Mouse (Mus musculus): Measurements from ENCODE around the gene Cd82. TPM values are rescaled to one million over a fixed set of nuclear protein-coding genes. Genes with fewer than 3 reads are reported as not detected.

Cd82 gene
- polyA plus RNA-seq (2016; fragmentation: Nextera tagmentation; extraction: Ambion mirVana) = 5.0 and 5.3 TPM in 2 replicates

- peak within 1 kb of the TSS; percentile 81 for H3K27ac ChIP-seq
These were observed at the start of gene Cd82 for GRCm38 (mm10) chr2:93462760-93463159. Gene Cd82 (minus strand): TSS chr2:93463140.

GRCm38 (mm10) chr2:93512130-93512529, 49.2 kb upstream of the Cd82 start:
- Histone ChIP-seq H3K27ac (no peak overlapping the region), H3K4me3 (no peak overlapping the region), H3K36me3 (replicated peaks) (no peaks in the 10 kb centered on the region), H3K4me1 (peaks cover 5% of the 10 kb centered on the region; the same call in 1 of the 2 replicates), H3K9me3 (no peaks in the 10 kb centered on the region), H3K27me3 (ENCODE audit: poor library complexity, severe bottlenecking) (no peaks in the 10 kb centered on the region)
- 73% methylated on average over 6 of the region's 7 CpGs for WGBS
- no peak for DNase-seq (ENCODE audit: extremely low spot score, low spot score)

More at GRCm38 (mm10) chr2:93462760-93463159, at the start of gene Cd82:
- peaks cover 33% of the 10 kb centered on the region for H3K4me1 ChIP-seq
- no peak for DNase-seq (ENCODE audit: extremely low spot score, low spot score)
- WGBS = 2% methylated on average over 20 of the region's 20 CpGs
- no peaks in the 10 kb centered on the region for H3K36me3 ChIP-seq (replicated peaks)
- peaks cover 8% of the 10 kb centered on the region for H3K9me3 ChIP-seq
- peak within 1 kb of the TSS; percentile 62 for H3K4me3 ChIP-seq
- peaks cover 70% of the 10 kb centered on the region for H3K27me3 ChIP-seq (ENCODE audit: poor library complexity, severe bottlenecking)

GRCm38 (mm10) chr2:93510839-93511238, 47.9 kb upstream of the Cd82 start:
- H3K27me3 ChIP-seq (ENCODE audit: poor library complexity, severe bottlenecking) = no peaks in the 10 kb centered on the region
- H3K36me3 ChIP-seq (replicated peaks) = no peaks in the 10 kb centered on the region
- no peak overlapping the region for H3K4me3 ChIP-seq
- WGBS = 94% methylated on average over 1 of the region's 1 CpGs
- no peak for DNase-seq (ENCODE audit: extremely low spot score, low spot score)
- H3K9me3 ChIP-seq = no peaks in the 10 kb centered on the region
- peaks cover 5% of the 10 kb centered on the region; the same call in 1 of the 2 replicates for H3K4me1 ChIP-seq
- H3K27ac ChIP-seq = no peak overlapping the region

- Histone ChIP-seq H3K9me3 (no peaks in the 10 kb centered on the region), H3K27ac (no peak overlapping the region), H3K4me3 (no peak overlapping the region), H3K27me3 (ENCODE audit: poor library complexity, severe bottlenecking) (no peaks in the 10 kb centered on the region), H3K36me3 (replicated peaks) (no peaks in the 10 kb centered on the region), H3K4me1 (peaks cover 5% of the 10 kb centered on the region; the same call in 1 of the 2 replicates)
- DNase-seq (ENCODE audit: extremely low spot score, low spot score) = no peak
- 90% methylated on average over 12 of the region's 12 CpGs for WGBS
These were observed 47.1 kb upstream of the Cd82 start for GRCm38 (mm10) chr2:93509777-93510750.

GRCm38 (mm10) chr2:93505091-93505490, 42.2 kb upstream of the Cd82 start:
- no peaks in the 10 kb centered on the region for H3K36me3 ChIP-seq (replicated peaks)
- H3K9me3 ChIP-seq = no peaks in the 10 kb centered on the region
- no peak overlapping the region for H3K27ac ChIP-seq
- no peak for DNase-seq (ENCODE audit: extremely low spot score, low spot score)
- H3K4me3 ChIP-seq = no peak overlapping the region
- no peaks in the 10 kb centered on the region for H3K27me3 ChIP-seq (ENCODE audit: poor library complexity, severe bottlenecking)
- H3K4me1 ChIP-seq = peaks cover 12% of the 10 kb centered on the region; the same call in 1 of the 2 replicates
- WGBS = 87% methylated on average over 6 of the region's 6 CpGs

GRCm38 (mm10) chr2:93503353-93503752, 40.4 kb upstream of the Cd82 start:
- Histone ChIP-seq H3K27me3 (ENCODE audit: poor library complexity, severe bottlenecking) (no peaks in the 10 kb centered on the region), H3K9me3 (no peaks in the 10 kb centered on the region), H3K4me1 (peaks cover 14% of the 10 kb centered on the region; the same call in 1 of the 2 replicates), H3K27ac (no peak overlapping the region), H3K4me3 (no peak overlapping the region), H3K36me3 (replicated peaks) (no peaks in the 10 kb centered on the region)
- DNase-seq (ENCODE audit: extremely low spot score, low spot score) = no peak
- whole genome bisulfite sequencing = 78% methylated on average over 4 of the region's 4 CpGs

- 65% methylated on average over 10 of the region's 10 CpGs for WGBS
- Histone ChIP-seq H3K4me3 (no peak overlapping the region), H3K36me3 (replicated peaks) (no peaks in the 10 kb centered on the region), H3K27ac (peak overlapping the region; percentile 48; the same call in 1 of the 2 replicates), H3K27me3 (ENCODE audit: poor library complexity, severe bottlenecking) (no peaks in the 10 kb centered on the region), H3K9me3 (no peaks in the 10 kb centered on the region), H3K4me1 (peaks cover 14% of the 10 kb centered on the region; the same call in 1 of the 2 replicates)
- peak; percentile 37 for DNase-seq (ENCODE audit: extremely low spot score, low spot score)
These were observed 38.4 kb upstream of the Cd82 start for GRCm38 (mm10) chr2:93501303-93501702.

GRCm38 (mm10) chr2:93497221-93497620, 34.3 kb upstream of the Cd82 start:
- DNase-seq (ENCODE audit: extremely low spot score, low spot score) = no peak
- no peaks in the 10 kb centered on the region for H3K36me3 ChIP-seq (replicated peaks)
- WGBS = 91% methylated on average over 5 of the region's 5 CpGs
- no peak overlapping the region for H3K4me3 ChIP-seq
- H3K27ac ChIP-seq = no peak overlapping the region
- no peaks in the 10 kb centered on the region for H3K9me3 ChIP-seq
- peaks cover 14% of the 10 kb centered on the region; the same call in 1 of the 2 replicates for H3K4me1 ChIP-seq
- no peaks in the 10 kb centered on the region for H3K27me3 ChIP-seq (ENCODE audit: poor library complexity, severe bottlenecking)

- WGBS = 93% methylated on average over 3 of the region's 3 CpGs
- no peak overlapping the region for H3K27ac ChIP-seq
- 0 out of 2 replicates have a peak, but pooled peaks cover 4% of the 10 kb centered on the region for H3K27me3 ChIP-seq (ENCODE audit: poor library complexity, severe bottlenecking)
- H3K4me3 ChIP-seq = no peak overlapping the region
- H3K4me1 ChIP-seq = 0 out of 2 replicates have a peak, but pooled peaks cover 2% of the 10 kb centered on the region
- no peaks in the 10 kb centered on the region for H3K36me3 ChIP-seq (replicated peaks)
- H3K9me3 ChIP-seq = no peaks in the 10 kb centered on the region
- DNase-seq (ENCODE audit: extremely low spot score, low spot score) = no peak
These were observed 32.2 kb upstream of the Cd82 start for GRCm38 (mm10) chr2:93495170-93495569.

- Histone ChIP-seq H3K4me3 (no peak overlapping the region), H3K9me3 (no peaks in the 10 kb centered on the region), H3K36me3 (replicated peaks) (no peaks in the 10 kb centered on the region), H3K27me3 (ENCODE audit: poor library complexity, severe bottlenecking) (peaks cover 17% of the 10 kb centered on the region), H3K27ac (no peak overlapping the region), H3K4me1 (peaks cover 5% of the 10 kb centered on the region)
- 80% methylated on average over 3 of the region's 3 CpGs for WGBS
- DNase-seq (ENCODE audit: extremely low spot score, low spot score) = no peak
These were observed 30.6 kb upstream of the Cd82 start for GRCm38 (mm10) chr2:93493541-93493940.

GRCm38 (mm10) chr2:93490516-93490915, 27.6 kb upstream of the Cd82 start:
- Histone ChIP-seq H3K27me3 (ENCODE audit: poor library complexity, severe bottlenecking) (peaks cover 27% of the 10 kb centered on the region), H3K4me3 (no peak overlapping the region), H3K4me1 (peaks cover 8% of the 10 kb centered on the region), H3K9me3 (no peaks in the 10 kb centered on the region), H3K36me3 (replicated peaks) (no peaks in the 10 kb centered on the region), H3K27ac (no peak overlapping the region)
- 91% methylated on average over 2 of the region's 2 CpGs for WGBS
- DNase-seq (ENCODE audit: extremely low spot score, low spot score) = no peak

GRCm38 (mm10) chr2:93488911-93489587, 26.1 kb upstream of the Cd82 start:
- DNase-seq (ENCODE audit: extremely low spot score, low spot score) = no peak
- H3K27me3 ChIP-seq (ENCODE audit: poor library complexity, severe bottlenecking) = peaks cover 27% of the 10 kb centered on the region
- WGBS = 44% methylated on average over 19 of the region's 19 CpGs
- H3K27ac ChIP-seq = no peak overlapping the region
- H3K9me3 ChIP-seq = no peaks in the 10 kb centered on the region
- H3K36me3 ChIP-seq (replicated peaks) = no peaks in the 10 kb centered on the region
- peaks cover 10% of the 10 kb centered on the region for H3K4me1 ChIP-seq
- H3K4me3 ChIP-seq = no peak overlapping the region
